Mouse (Mus musculus) adrenal gland (tissue): ENCODE results near the gene Tada3.
"Not testable (repeated sequence)": the region's sequence is repeated elsewhere in the genome, so short reads cannot be mapped to it uniquely, and the experiment has no call there.

Experiments
- intact Hi-C: fragments of 180-260 bp; cut with DNase I; formaldehyde crosslinking; loops from one replicate; pipeline ENCODE4 v1.15.1; 2025
- microRNA-seq, 2 experiments: library from miRNA; unstranded; fragments of <30 nt; microRNA quantifications; one replicate each; pipeline ENCODE4; 2019

Gene Tada3

GRCm38 (mm10) chr6:113346897-113347296 lies 30.8 kb downstream of the Tada3 start:
- intact Hi-C loops, result no loop called here

- intact Hi-C loops, result loop anchor here (5.0 kb wide), 1 partner anchor 33 kb away; the partner anchor contains the start of genes Arpc4 and Tada3
These were observed 33.4 kb downstream of the Tada3 start for GRCm38 (mm10) chr6:113344321-113344720.

- intact Hi-C loops, result loop anchor here (5.0 kb wide), 1 partner anchor 34 kb away; the partner anchor contains the start of genes Arpc4 and Tada3
These were observed 34.2 kb downstream of the Tada3 start, which contains the start of gene Camk1 for GRCm38 (mm10) chr6:113343177-113344092. TSS of gene Camk1 (minus strand) at chr6:113343984.

GRCm38 (mm10) chr6:113342297-113342696 lies 35.4 kb downstream of the Tada3 start:
- intact Hi-C loops, result loop anchor here (5.0 kb wide), 1 partner anchor 35 kb away; the partner anchor contains the start of genes Arpc4 and Tada3

- intact Hi-C loops, result loop anchor here (5.0 kb wide), 1 partner anchor 36 kb away; the partner anchor contains the start of genes Arpc4 and Tada3
These were observed 36.1 kb downstream of the Tada3 start for GRCm38 (mm10) chr6:113341574-113341973.

- intact Hi-C loops, result no loop called here
These were observed 40.6 kb downstream of the Tada3 start for GRCm38 (mm10) chr6:113336852-113337620.

GRCm38 (mm10) chr6:113334216-113334615 lies 43.5 kb downstream of the Tada3 start:
- intact Hi-C loops, result no loop called here

GRCm38 (mm10) chr6:113333137-113333950 lies 44.3 kb downstream of the Tada3 start:
- intact Hi-C loops, result no loop called here

GRCm38 (mm10) chr6:113332734-113333133 lies 44.9 kb downstream of the Tada3 start:
- intact Hi-C loops, result not testable (repeated sequence)

GRCm38 (mm10) chr6:113331721-113332120 lies 46.0 kb downstream of the Tada3 start:
- intact Hi-C loops, result no loop called here

- intact Hi-C loops, result no loop called here
These were observed 47.1 kb downstream of the Tada3 start for GRCm38 (mm10) chr6:113330547-113330946.

GRCm38 (mm10) chr6:113329396-113329795 lies 48.3 kb downstream of the Tada3 start:
- intact Hi-C loops, result no loop called here

- intact Hi-C loops, result loop anchor here (2.0 kb wide), 1 partner anchor 50 kb away; the partner anchor contains the start of gene Tada3
These were observed 51.0 kb downstream of the Tada3 start, which contains the start of gene Ogg1 for GRCm38 (mm10) chr6:113326533-113327315. TSS of gene Ogg1 (plus strand) at chr6:113326972.

Small RNAs within 50 kb of the gene (microRNA-seq; reads per million reads assigned to microRNA genes)
- 0 reads per million in 2 experiments for gene Gm24387
